Mouse (Mus musculus) thymus, postnatal 14 days (tissue): Measurements from ENCODE around the gene Morn1.

ENCODE experiments used
- DNase-seq: peaks from one replicate; pipeline ENCODE4 v3.0.0; 2021

The Morn1 gene

GRCm38 (mm10) chr4:155163685-155164084 lies 77.3 kb downstream of the Morn1 start:
- no peak for DNase-seq

GRCm38 (mm10) chr4:155164550-155164949 lies 78.2 kb downstream of the Morn1 start:
- DNase-seq, result no peak

GRCm38 (mm10) chr4:155165861-155166260 lies 79.5 kb downstream of the Morn1 start:
- DNase-seq, result no peak

- peak; percentile 57 for DNase-seq
These were observed 82.5 kb downstream of the Morn1 start for GRCm38 (mm10) chr4:155168835-155169252.

GRCm38 (mm10) chr4:155170614-155171212 lies 84.3 kb downstream of the Morn1 start:
- no peak for DNase-seq

- DNase-seq, result no peak
These were observed 85.7 kb downstream of the Morn1 start for GRCm38 (mm10) chr4:155171961-155172533.

- DNase-seq, result no peak
These were observed 86.8 kb downstream of the Morn1 start for GRCm38 (mm10) chr4:155172909-155173821.

GRCm38 (mm10) chr4:155173822-155174785 lies 87.7 kb downstream of the Morn1 start:
- no peak for DNase-seq

- no peak for DNase-seq
These were observed 89.8 kb downstream of the Morn1 start for GRCm38 (mm10) chr4:155176210-155176609.

GRCm38 (mm10) chr4:155178274-155178673 lies 91.9 kb downstream of the Morn1 start:
- peak; percentile 79 for DNase-seq

- DNase-seq, result peak; percentile 47
These were observed 92.7 kb downstream of the Morn1 start for GRCm38 (mm10) chr4:155178981-155179512.

- DNase-seq, result no peak
These were observed 96.8 kb downstream of the Morn1 start for GRCm38 (mm10) chr4:155183201-155183600.

GRCm38 (mm10) chr4:155184248-155185070 lies 98.1 kb downstream of the Morn1 start:
- DNase-seq, result no peak

GRCm38 (mm10) chr4:155185845-155186244 lies 99.5 kb downstream of the Morn1 start:
- DNase-seq, result no peak

- no peak for DNase-seq
These were observed 100.9 kb downstream of the Morn1 start for GRCm38 (mm10) chr4:155187192-155187674.

- DNase-seq, result no peak
These were observed 102.0 kb downstream of the Morn1 start for GRCm38 (mm10) chr4:155188341-155188740.

GRCm38 (mm10) chr4:155188803-155189202 lies 102.4 kb downstream of the Morn1 start:
- DNase-seq, result no peak

GRCm38 (mm10) chr4:155189711-155190139 lies 103.3 kb downstream of the Morn1 start:
- DNase-seq, result no peak

- no peak for DNase-seq
These were observed 103.9 kb downstream of the Morn1 start for GRCm38 (mm10) chr4:155190275-155190674.
